Mouse (Mus musculus) yolk sac, embryonic 10.5 days (tissue): ENCODE measurements around the gene Nol4l.

Experiments used
- DNase-seq: peaks from one replicate; pipeline ENCODE4 v3.0.0-alpha.2; 2017; ENCODE audit warnings: low spot score

Gene Nol4l

GRCm38 (mm10) chr2:153542936-153543668, 13.3 kb upstream of the Nol4l start:
- no peak for DNase-seq

- DNase-seq: no peak
Measured at GRCm38 (mm10) chr2:153538898-153539297, 9.1 kb upstream of the Nol4l start.

GRCm38 (mm10) chr2:153533981-153534380, 4.2 kb upstream of the Nol4l start:
- DNase-seq: no peak

GRCm38 (mm10) chr2:153530948-153531347, 1.2 kb upstream of the Nol4l start:
- DNase-seq: no peak

- peak; percentile 62 for DNase-seq
Measured at GRCm38 (mm10) chr2:153529365-153529781, 398 bp downstream of the Nol4l start.

GRCm38 (mm10) chr2:153528571-153529364, 1.0 kb downstream of the Nol4l start:
- DNase-seq: peak; percentile 50

- peak; percentile 70 for DNase-seq
Measured at GRCm38 (mm10) chr2:153527580-153528531, 1.9 kb downstream of the Nol4l start.

- DNase-seq: no peak
Measured at GRCm38 (mm10) chr2:153526850-153527530, 2.8 kb downstream of the Nol4l start.

GRCm38 (mm10) chr2:153525906-153526311, 3.9 kb downstream of the Nol4l start:
- DNase-seq: peak; percentile 69

- DNase-seq: no peak
Measured at GRCm38 (mm10) chr2:153524727-153525126, 5.0 kb downstream of the Nol4l start.

GRCm38 (mm10) chr2:153523656-153524055, 6.1 kb downstream of the Nol4l start:
- no peak for DNase-seq

- DNase-seq: no peak
Measured at GRCm38 (mm10) chr2:153523143-153523542, 6.6 kb downstream of the Nol4l start.

- no peak for DNase-seq
Measured at GRCm38 (mm10) chr2:153522270-153522669, 7.5 kb downstream of the Nol4l start.

GRCm38 (mm10) chr2:153520057-153520456, 9.7 kb downstream of the Nol4l start:
- DNase-seq: no peak

GRCm38 (mm10) chr2:153516961-153517360, 12.8 kb downstream of the Nol4l start:
- no peak for DNase-seq

- no peak for DNase-seq
Measured at GRCm38 (mm10) chr2:153515582-153515981, 14.2 kb downstream of the Nol4l start.

- DNase-seq: no peak
Measured at GRCm38 (mm10) chr2:153514497-153515380, 15.0 kb downstream of the Nol4l start.

GRCm38 (mm10) chr2:153513983-153514382, 15.8 kb downstream of the Nol4l start:
- no peak for DNase-seq

GRCm38 (mm10) chr2:153512416-153513323, 17.1 kb downstream of the Nol4l start:
- DNase-seq: no peak
